Mouse (Mus musculus) hindbrain, embryonic 10.5 days (tissue): ENCODE data around the gene Fcgr4. TPM values are rescaled to one million over a fixed set of nuclear protein-coding genes. Genes with fewer than 3 reads are reported as not detected.
"Not testable (repeated sequence)": the region's sequence is repeated elsewhere in the genome, so short reads cannot be mapped to it uniquely, and the experiment has no call there.

ENCODE experiments used
- DNase-seq: peaks from one replicate; pipeline ENCODE4 v3.0.0-alpha.2; 2017; ENCODE audit warnings: low spot score
- H3K27ac ChIP-seq: fragments of 300-500 bp; sonication (generic); 2 replicates; pipeline ENCODE4 v1.5.1; 2016; ENCODE audit warnings: mild to moderate bottlenecking, moderate library complexity
- H3K27me3 ChIP-seq: fragments of 300-500 bp; sonication (generic); 2 replicates; pipeline ENCODE4 v1.6.1; 2016; ENCODE audit warnings: mild to moderate bottlenecking; ENCODE audit not compliant: poor library complexity, insufficient read depth, severe bottlenecking
- H3K36me3 ChIP-seq: fragments of 300-500 bp; sonication (generic); 2 replicates; pipeline ENCODE4 v1.6.1; 2016; ENCODE audit warnings: mild to moderate bottlenecking, moderate library complexity
- H3K4me1 ChIP-seq: fragments of 300-500 bp; sonication (generic); replicated peaks from 2 replicates; pipeline ENCODE4 v1.6.1; 2016; ENCODE audit warnings: mild to moderate bottlenecking
- H3K4me3 ChIP-seq: fragments of 300-500 bp; sonication (generic); 2 replicates; pipeline ENCODE4 v1.5.1; 2016; ENCODE audit warnings: mild to moderate bottlenecking, moderate library complexity
- H3K9me3 ChIP-seq: fragments of 300-500 bp; sonication (generic); 2 replicates; pipeline ENCODE4 v1.6.1; 2016; ENCODE audit warnings: mild to moderate bottlenecking, moderate library complexity
- WGBS: fragments of 180-500 bp; shearing (Covaris S2); methylation state at CpG from one replicate; pipeline ENCODE4 v1.1.7; 2016; 5-methylcytosine and 5-hydroxymethylcytosine counted together
- polyA plus RNA-seq: library from polyadenylated mRNA; unstranded; fragments of >200 nt; fragmentation: Nextera tagmentation; extraction: Ambion mirVana; gene quantifications from 2 replicates; pipeline ENCODE4 v1.2.1, GENCODE M21; 2016

The Fcgr4 gene
- polyA plus RNA-seq, 1 experiment from 2014 or later: 0.64 TPM

- peak; percentile 92 for DNase-seq
- peak overlapping the region; percentile 76 for H3K4me3 ChIP-seq
- WGBS: under 1% methylated on average over 33 of the region's 33 CpGs
- H3K9me3 ChIP-seq: no peaks in the 10 kb centered on the region
- no peaks in the 10 kb centered on the region for H3K4me1 ChIP-seq
- H3K27me3 ChIP-seq: peaks cover 7% of the 10 kb centered on the region; the same call in 1 of the 2 replicates
- no peaks in the 10 kb centered on the region for H3K36me3 ChIP-seq
- peak overlapping the region; percentile 82 for H3K27ac ChIP-seq
Measured at GRCm38 (mm10) chr1:171044365-171045078, 25.8 kb downstream of the Fcgr4 start.

GRCm38 (mm10) chr1:171045079-171045465, 26.4 kb downstream of the Fcgr4 start:
- H3K4me3 ChIP-seq: peak overlapping the region; percentile 76

GRCm38 (mm10) chr1:171046501-171046900, 27.8 kb downstream of the Fcgr4 start:
- H3K27me3 ChIP-seq: no peaks in the 10 kb centered on the region
- H3K36me3 ChIP-seq: no peaks in the 10 kb centered on the region
- no peaks in the 10 kb centered on the region for H3K9me3 ChIP-seq
- no peak for DNase-seq
- WGBS: 60% methylated on average over 3 of the region's 3 CpGs
- no peak overlapping the region for H3K27ac ChIP-seq
- no peaks in the 10 kb centered on the region for H3K4me1 ChIP-seq
- H3K4me3 ChIP-seq: no peak overlapping the region

More at GRCm38 (mm10) chr1:171045079-171045465, 26.4 kb downstream of the Fcgr4 start:
- no peak overlapping the region for H3K27ac ChIP-seq
- H3K27me3 ChIP-seq: peaks cover 1% of the 10 kb centered on the region; the same call in 1 of the 2 replicates
- no peak for DNase-seq
- no peaks in the 10 kb centered on the region for H3K9me3 ChIP-seq
- 7% methylated on average over 14 of the region's 14 CpGs for WGBS
- no peaks in the 10 kb centered on the region for H3K36me3 ChIP-seq
- H3K4me1 ChIP-seq: no peaks in the 10 kb centered on the region

- H3K4me3 ChIP-seq: peak overlapping the region; percentile 29; the same call in 1 of the 2 replicates
- no peak for DNase-seq
Measured at GRCm38 (mm10) chr1:171049263-171049662, 30.5 kb downstream of the Fcgr4 start.

GRCm38 (mm10) chr1:171050774-171051173, 32.1 kb downstream of the Fcgr4 start:
- Histone ChIP-seq H3K4me3 (no peak overlapping the region), H3K27me3 (no peaks in the 10 kb centered on the region), H3K4me1 (no peaks in the 10 kb centered on the region), H3K36me3 (no peaks in the 10 kb centered on the region), H3K9me3 (no peaks in the 10 kb centered on the region), H3K27ac (no peak overlapping the region)
- DNase-seq: no peak
- WGBS: 92% methylated on average over 7 of the region's 7 CpGs

More at GRCm38 (mm10) chr1:171049263-171049662, 30.5 kb downstream of the Fcgr4 start:
- H3K9me3 ChIP-seq: no peaks in the 10 kb centered on the region
- no peaks in the 10 kb centered on the region for H3K36me3 ChIP-seq
- H3K27ac ChIP-seq: no peak overlapping the region
- no peaks in the 10 kb centered on the region for H3K4me1 ChIP-seq
- 44% methylated on average over 10 of the region's 10 CpGs for WGBS
- no peaks in the 10 kb centered on the region for H3K27me3 ChIP-seq

- H3K27me3 ChIP-seq: no peaks in the 10 kb centered on the region
- WGBS: 87% methylated on average over 6 of the region's 6 CpGs
Measured at GRCm38 (mm10) chr1:171053305-171053704, 34.6 kb downstream of the Fcgr4 start.

GRCm38 (mm10) chr1:171057253-171057652, 38.5 kb downstream of the Fcgr4 start:
- H3K9me3 ChIP-seq: no peaks in the 10 kb centered on the region
- no peaks in the 10 kb centered on the region for H3K4me1 ChIP-seq
- H3K36me3 ChIP-seq: no peaks in the 10 kb centered on the region
- H3K4me3 ChIP-seq: no peak overlapping the region
- no peak overlapping the region for H3K27ac ChIP-seq
- DNase-seq: no peak
- no peaks in the 10 kb centered on the region for H3K27me3 ChIP-seq
- WGBS: 91% methylated on average over 5 of the region's 5 CpGs

More at GRCm38 (mm10) chr1:171053305-171053704, 34.6 kb downstream of the Fcgr4 start:
- no peak for DNase-seq
- Histone ChIP-seq H3K27ac (no peak overlapping the region), H3K9me3 (no peaks in the 10 kb centered on the region), H3K4me1 (no peaks in the 10 kb centered on the region), H3K4me3 (no peak overlapping the region), H3K36me3 (no peaks in the 10 kb centered on the region)

- WGBS: 80% methylated on average over 2 of the region's 2 CpGs
- H3K27ac ChIP-seq: no peak overlapping the region
Measured at GRCm38 (mm10) chr1:171059203-171059602, 40.5 kb downstream of the Fcgr4 start.

GRCm38 (mm10) chr1:171060392-171060791, 41.7 kb downstream of the Fcgr4 start:
- WGBS: 57% methylated on average over 10 of the region's 10 CpGs
- Histone ChIP-seq H3K4me3 (no peak overlapping the region), H3K4me1 (peaks cover 9% of the 10 kb centered on the region), H3K27ac (no peak overlapping the region), H3K9me3 (no peaks in the 10 kb centered on the region), H3K27me3 (peaks cover 23% of the 10 kb centered on the region), H3K36me3 (no peaks in the 10 kb centered on the region)
- DNase-seq: no peak

More at GRCm38 (mm10) chr1:171059203-171059602, 40.5 kb downstream of the Fcgr4 start:
- H3K4me3 ChIP-seq: no peak overlapping the region
- no peaks in the 10 kb centered on the region for H3K36me3 ChIP-seq
- no peak for DNase-seq
- peaks cover 13% of the 10 kb centered on the region for H3K27me3 ChIP-seq
- H3K9me3 ChIP-seq: no peaks in the 10 kb centered on the region
- peaks cover 3% of the 10 kb centered on the region; the same call in 1 of the 2 replicates for H3K4me1 ChIP-seq

GRCm38 (mm10) chr1:171061566-171061965, 42.8 kb downstream of the Fcgr4 start:
- Histone ChIP-seq H3K36me3 (no peaks in the 10 kb centered on the region), H3K4me1 (peaks cover 12% of the 10 kb centered on the region), H3K9me3 (peaks cover 2% of the 10 kb centered on the region; the same call in 1 of the 2 replicates), H3K4me3 (no peak overlapping the region), H3K27me3 (peaks cover 31% of the 10 kb centered on the region), H3K27ac (no peak overlapping the region)
- WGBS: 88% methylated on average over 3 of the region's 3 CpGs
- DNase-seq: no peak

- Histone ChIP-seq H3K4me3 (peak overlapping the region; percentile 44), H3K27me3 (peaks cover 40% of the 10 kb centered on the region), H3K4me1 (peaks cover 12% of the 10 kb centered on the region)
- not testable (repeated sequence) for H3K27ac ChIP-seq, H3K9me3 ChIP-seq, H3K36me3 ChIP-seq
- DNase-seq: peak; percentile 48
- WGBS: 9% methylated on average over 43 of the region's 61 CpGs
Measured at GRCm38 (mm10) chr1:171063569-171064490, 45.1 kb downstream of the Fcgr4 start.

- Histone ChIP-seq H3K27me3 (peaks cover 45% of the 10 kb centered on the region), H3K4me1 (peaks cover 12% of the 10 kb centered on the region), H3K4me3 (peak within 1 kb of the TSS; percentile 46)
- not testable (repeated sequence) for H3K36me3 ChIP-seq, H3K9me3 ChIP-seq, H3K27ac ChIP-seq
- 2% methylated on average over 45 of the region's 75 CpGs for WGBS
- peak; percentile 90 for DNase-seq
Measured at GRCm38 (mm10) chr1:171064491-171065242, 45.9 kb downstream of the Fcgr4 start, which contains the start of gene Fcgr3. Gene Fcgr3, minus strand, starts transcription at chr1:171064935.
